Mouse (Mus musculus): ENCODE results near the gene Map2k5.

Gene Map2k5

GRCm38 (mm10) chr9:63122161-63122833 lies 255.4 kb downstream of the Map2k5 start:
- no peak for DNase-seq

GRCm38 (mm10) chr9:63118385-63118784 lies 259.3 kb downstream of the Map2k5 start:
- DNase-seq = no peak

All from cerebellum, postnatal 36 days (tissue).